Mouse (Mus musculus) retina, adult 2 months (tissue): ENCODE measurements around the gene Gm20518.

ENCODE experiments used
- DNase-seq: peaks from one replicate; pipeline ENCODE4 v3.0.0-alpha.2; 2012; ENCODE audit warnings: low read depth, low spot score

Gm20518 gene

DNA sequence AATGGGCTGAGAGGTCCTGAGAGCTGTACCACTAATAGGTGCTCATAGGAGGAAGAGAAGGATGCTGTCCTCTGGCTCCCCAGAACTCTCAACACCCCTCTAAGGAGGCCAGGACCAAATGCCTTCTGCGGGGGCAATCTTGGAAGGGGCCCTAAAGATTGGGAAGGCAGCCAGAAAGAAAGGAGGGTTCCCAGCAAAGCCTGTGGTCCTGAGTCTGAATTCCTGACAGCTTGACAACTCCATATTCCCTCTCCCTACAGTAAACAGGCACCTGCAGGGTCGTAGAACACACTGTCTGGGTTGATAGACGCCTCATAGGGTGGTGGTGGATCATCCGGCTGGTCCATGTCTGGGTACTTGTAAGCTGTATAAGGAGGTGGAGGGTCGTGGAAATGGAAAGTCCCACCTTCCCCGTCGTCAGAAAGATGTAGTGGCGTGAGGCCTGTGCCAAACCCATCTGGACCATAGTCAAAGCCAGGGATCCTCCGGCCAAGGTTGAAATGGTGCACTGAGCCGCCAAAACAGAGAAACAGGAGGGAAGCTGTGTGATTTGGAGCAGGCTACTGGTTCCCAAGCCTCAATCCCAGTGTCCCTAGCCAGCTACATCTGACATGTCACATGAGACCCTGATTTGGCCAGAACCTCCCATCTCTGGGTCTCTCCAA, 47.6 kb downstream of the Gm20518 start:
- no peak for DNase-seq

DNA sequence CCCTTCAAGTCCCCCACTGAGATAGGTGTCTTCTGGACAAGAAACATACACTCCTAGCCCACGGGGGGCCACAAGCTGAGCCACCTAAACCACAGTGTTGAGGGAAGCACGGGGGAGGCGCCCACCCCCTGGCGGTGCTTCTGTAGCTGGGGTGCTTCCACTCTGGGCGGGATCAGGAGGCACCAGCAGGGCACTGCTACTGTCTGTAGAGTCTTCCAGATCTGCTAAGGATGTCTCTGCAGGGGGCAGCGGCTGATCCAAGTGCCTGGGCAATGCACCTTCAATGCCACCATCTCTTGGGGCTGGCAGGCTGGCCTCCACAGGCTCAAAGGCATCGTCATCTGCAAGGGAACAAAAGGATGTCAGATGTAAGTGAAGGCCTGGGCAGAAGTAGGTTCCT, 49.0 kb downstream of the Gm20518 start:
- DNase-seq: no peak

DNA sequence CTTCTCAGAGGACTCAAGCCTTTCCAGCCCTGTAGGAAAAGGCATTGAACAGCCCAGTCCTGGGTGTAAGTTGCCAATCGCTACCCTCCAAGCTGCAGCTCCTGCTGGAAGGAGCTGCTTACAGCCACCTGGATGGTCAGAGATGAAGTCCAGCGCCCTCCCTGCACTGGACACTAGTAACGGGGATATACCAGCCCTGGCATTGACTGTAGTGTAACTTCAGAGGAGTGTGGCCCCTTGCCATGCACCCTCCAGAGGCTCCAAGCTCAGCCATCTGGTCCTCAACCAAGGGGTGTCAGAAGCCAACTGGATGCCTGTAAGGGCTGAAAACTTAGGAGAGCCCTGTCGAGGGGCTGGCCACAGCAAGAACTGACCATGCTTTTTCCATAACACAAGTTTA, 51.5 kb downstream of the Gm20518 start:
- no peak for DNase-seq

DNA sequence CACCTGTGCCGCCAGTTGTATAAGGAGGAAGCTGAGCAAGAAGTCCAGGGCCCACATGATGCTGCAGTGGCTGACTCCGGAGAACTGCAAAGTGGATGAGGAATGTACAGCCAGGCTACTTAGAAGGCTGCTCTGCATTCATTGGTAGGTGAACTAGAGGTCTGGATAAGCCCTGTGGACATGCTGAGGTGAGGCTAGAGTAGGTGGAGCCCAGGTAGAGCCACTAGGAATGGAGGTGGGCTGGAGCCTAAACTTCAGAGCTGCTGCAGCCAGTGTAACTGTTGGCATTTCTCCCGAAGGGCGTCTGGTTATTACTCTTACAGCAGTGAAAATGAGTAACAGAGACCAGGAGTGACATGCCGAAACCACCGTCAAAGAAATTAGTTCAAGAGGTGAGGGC, 53.4 kb downstream of the Gm20518 start, which contains the start of gene Car15:
Gene Car15 (minus strand): TSS at position 314 of the 400 bp plus-strand sequence.
- no peak for DNase-seq

GRCm38 (mm10) chr16:17835481-17835880, 56.0 kb downstream of the Gm20518 start:
- DNase-seq: no peak

- DNase-seq: no peak
Measured at GRCm38 (mm10) chr16:17834543-17834942, 56.9 kb downstream of the Gm20518 start.

- no peak for DNase-seq
Measured at GRCm38 (mm10) chr16:17833681-17834399, 57.6 kb downstream of the Gm20518 start.

- DNase-seq: no peak
Measured at GRCm38 (mm10) chr16:17833321-17833680, 58.2 kb downstream of the Gm20518 start.

- no peak for DNase-seq
Measured at GRCm38 (mm10) chr16:17832821-17833220, 58.6 kb downstream of the Gm20518 start, which contains the start of gene B830017H08Rik. Gene B830017H08Rik (plus strand): TSS chr16:17833121.

DNA sequence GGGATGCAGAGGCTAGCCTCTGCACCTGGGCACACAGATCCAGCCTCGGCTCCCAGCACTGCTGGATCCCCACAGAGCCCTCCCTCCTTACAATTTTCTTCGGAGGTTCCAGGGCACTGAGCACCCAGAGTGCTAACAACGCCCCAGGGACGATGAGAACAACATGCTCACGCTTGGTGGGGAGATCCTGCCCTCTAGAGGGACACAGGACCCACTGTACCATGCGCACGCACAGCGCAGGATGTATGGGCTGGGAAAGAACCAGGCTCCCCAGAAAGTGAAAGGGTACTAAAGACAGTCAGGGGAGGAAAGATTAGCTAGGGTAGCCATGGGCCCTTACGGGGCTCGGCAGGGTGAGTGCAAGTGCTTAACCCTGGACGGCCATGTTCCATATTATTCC, 59.7 kb downstream of the Gm20518 start:
- no peak for DNase-seq

- DNase-seq: no peak
Measured at GRCm38 (mm10) chr16:17830385-17831178, 60.9 kb downstream of the Gm20518 start.

- DNase-seq: no peak
Measured at GRCm38 (mm10) chr16:17828867-17829266, 62.6 kb downstream of the Gm20518 start.

- no peak for DNase-seq
Measured at GRCm38 (mm10) chr16:17828229-17828628, 63.2 kb downstream of the Gm20518 start.

GRCm38 (mm10) chr16:17826500-17826899, 65.0 kb downstream of the Gm20518 start:
- DNase-seq: no peak

- DNase-seq: no peak
Measured at GRCm38 (mm10) chr16:17816528-17816927, 74.9 kb downstream of the Gm20518 start.

DNA sequence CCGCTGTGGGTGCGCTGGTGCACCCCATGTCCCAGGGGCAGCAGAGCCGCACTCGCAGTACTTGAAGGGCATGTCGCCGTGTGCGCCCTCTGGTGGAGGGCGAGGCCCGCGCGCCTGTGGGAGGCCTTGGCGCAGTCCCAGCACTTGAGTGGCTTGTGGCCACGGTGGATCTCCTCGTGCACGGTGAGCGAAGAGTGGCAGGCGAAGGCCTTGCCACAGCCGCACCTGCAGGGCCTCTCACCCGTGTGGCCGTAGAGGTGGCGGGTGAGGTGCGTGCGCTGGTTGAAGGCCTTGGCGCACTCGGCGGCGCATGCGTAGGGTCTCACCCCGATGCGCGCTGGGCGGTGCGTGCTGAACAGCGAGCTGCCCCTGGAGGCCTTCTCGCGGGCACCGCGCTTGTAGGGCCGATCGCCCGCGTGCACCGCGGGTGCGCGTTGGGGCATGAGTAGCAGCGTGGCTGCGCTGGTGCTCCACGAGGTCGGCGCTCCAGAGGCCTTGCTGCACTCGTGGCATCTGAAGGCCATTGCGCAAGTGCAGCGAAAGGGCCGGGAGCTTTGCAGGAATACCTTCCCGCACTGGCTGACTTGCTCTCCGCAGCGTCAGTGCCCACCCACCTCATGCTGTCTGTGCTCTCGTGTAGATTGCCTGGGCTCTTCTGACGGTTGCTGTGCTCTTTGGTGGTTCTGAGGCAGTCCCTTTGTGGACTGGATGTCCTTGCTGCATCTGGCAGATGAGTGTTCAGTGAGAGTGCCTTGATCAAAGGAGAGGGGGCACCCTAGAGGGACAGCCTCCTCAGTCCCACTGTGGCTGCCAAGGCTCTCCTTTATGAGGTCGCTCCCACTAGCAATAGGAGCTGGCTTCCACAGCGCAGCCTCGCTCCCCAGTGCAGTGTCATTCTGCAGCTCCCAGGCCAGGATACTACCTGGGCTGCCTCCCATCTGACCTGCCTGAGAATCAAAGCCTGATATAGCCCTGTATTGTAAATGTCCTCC, 75.8 kb downstream of the Gm20518 start:
- no peak for DNase-seq

DNA sequence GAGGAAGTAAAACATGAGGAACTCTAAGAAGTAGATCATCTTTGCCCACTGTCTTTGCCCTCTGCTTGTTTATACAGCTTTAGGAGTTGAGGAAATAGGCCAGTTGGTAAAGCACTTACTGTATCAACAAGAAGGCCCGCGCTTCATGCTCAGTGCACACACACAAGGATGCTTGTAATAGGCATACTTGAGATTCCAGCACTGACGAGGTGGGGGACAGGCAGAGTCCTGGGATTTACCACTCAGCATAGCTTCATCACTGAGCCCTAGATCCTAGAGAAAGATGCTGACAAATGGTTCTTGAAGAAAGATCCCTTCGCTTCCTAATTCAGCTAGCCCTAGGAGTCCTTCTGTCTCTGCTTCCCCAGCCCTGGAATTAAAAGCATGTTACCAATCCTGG, 78.3 kb downstream of the Gm20518 start:
- DNase-seq: no peak

GRCm38 (mm10) chr16:17812120-17812519, 79.4 kb downstream of the Gm20518 start:
- DNase-seq: no peak

DNA sequence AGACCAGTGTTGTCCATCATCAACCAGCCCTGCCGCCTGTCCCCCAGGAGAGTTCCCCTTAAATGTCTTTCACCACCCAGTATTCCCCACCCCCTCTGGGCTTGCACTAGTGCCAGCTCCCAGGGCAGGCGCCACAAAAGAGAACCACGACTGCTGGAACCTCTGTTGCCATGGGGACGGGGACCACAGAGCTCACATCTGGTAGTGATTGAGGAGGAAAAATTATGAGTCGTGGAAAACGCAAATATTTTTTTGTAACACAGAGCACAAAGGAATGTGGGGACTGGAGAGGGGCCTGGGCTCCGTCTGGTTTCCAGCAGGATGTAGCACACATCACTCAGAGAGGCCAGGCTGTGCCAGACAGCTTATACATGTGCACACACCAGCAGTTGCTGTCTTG, 81.8 kb downstream of the Gm20518 start:
- DNase-seq: no peak

DNA sequence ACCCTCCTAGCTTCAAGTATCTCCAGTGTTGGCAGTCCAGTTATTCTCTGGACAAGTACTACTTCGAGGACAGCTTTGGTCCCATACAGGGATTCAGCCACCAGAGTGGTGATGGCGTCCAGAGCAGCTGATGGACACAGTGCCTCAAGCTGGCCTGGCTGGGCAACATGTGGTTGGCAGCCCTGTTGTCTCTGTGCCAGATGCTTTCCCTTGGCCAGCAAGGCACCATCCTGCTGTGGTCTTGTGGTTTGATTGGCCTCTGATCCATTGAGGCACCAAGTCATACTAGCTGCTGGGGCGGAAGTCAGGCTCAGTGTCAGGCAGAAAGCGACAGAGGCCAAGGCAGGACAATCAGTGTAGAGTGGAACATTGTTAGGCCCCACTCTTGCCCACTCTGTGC, 82.3 kb downstream of the Gm20518 start:
- DNase-seq: no peak
